Mouse (Mus musculus): Measurements from ENCODE around the gene Dgcr6.

Dgcr6 gene

DNA sequence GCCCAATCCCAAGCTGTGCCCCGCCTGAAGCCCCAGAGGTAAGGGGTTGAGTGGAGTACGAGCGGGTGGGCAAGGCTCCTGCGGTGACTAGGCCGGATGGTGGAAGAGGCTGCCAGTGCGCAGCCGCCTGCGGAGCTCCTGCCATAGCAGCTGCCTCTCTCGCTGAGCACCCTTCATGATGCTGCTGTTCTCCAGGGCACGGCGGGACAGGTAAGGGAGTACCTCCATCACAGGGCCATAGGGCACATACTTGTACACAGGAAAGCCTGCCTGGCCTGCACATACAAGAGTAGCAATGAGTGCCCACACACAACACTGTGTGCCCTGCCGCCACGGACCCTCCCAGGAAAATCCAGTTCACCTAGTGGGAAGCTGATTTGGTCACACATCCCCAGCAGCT, 19.4 kb downstream of the Dgcr6 start:
- no peak for DNase-seq

DNA sequence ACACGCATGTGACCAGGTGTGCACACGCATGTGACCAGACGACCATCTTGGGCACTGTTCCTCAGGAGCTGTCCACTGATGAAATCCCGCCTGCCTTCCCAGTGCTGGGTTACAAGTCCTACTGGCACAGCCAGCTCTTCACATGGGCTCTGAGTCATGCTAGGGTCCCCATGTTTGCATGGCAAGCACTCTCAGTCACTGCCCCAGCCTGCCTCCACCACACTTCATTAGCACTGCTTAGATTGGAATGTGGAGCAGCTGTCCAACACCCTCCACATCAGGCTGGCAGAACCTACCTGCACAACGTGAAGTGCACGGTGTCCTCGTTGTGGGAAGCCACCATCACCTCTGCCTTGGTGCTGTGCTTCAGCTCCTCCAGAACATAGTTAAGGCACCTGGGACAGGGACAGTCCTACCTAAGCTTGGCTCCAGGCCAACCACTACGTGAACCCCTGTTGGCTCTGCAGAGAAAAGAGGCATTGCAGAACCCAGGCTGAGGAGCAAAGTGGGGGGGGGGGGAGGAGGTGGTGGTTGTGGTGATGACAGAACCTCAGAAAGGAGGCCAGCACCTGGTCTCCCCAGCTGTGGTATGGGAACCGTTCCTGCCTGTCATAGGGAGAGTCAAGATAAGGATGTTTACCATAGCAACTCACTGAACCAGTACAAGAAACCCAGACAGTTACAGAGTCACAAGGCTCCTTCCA, 20.8 kb downstream of the Dgcr6 start:
- DNase-seq, result no peak

DNA sequence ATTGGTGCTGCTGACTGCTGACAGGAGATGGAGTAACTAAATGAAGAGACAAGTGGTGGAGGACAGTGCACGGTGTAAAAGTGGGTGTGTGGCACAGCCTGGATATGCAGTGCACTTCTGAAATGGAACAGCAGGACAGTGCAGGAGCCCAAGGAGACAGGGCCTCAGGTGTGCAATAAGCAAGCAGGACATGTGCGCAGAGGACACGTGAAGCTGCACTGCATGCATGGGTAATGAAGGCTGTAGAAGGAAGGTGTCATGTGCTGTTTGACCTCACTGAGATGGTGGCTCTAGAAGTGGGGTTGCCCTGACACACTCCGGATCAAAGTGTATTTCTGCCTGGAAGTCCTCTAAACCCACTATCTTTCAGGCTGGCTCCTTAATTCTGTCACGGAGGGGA, 22.0 kb downstream of the Dgcr6 start:
- DNase-seq, result no peak

DNA sequence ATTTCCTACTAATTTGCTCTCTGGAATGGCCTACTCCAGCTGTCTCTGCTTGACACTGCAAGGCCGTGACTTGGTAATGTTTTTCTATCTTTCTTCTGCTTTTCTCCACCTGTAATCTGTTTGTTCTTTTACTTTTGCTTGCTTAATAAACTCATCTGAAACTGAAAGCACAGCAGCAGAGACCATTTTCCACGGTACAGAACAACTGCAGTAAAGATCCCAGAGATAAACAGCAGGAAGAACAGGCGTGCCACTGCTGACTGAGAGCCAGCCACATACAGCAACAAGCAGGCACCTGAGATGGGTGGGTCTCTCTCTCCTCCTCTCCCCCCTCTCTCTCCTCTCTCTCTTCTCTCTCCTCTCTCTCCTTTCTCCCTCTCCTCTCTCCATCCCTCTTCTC, 22.5 kb downstream of the Dgcr6 start:
- no peak for DNase-seq

DNA sequence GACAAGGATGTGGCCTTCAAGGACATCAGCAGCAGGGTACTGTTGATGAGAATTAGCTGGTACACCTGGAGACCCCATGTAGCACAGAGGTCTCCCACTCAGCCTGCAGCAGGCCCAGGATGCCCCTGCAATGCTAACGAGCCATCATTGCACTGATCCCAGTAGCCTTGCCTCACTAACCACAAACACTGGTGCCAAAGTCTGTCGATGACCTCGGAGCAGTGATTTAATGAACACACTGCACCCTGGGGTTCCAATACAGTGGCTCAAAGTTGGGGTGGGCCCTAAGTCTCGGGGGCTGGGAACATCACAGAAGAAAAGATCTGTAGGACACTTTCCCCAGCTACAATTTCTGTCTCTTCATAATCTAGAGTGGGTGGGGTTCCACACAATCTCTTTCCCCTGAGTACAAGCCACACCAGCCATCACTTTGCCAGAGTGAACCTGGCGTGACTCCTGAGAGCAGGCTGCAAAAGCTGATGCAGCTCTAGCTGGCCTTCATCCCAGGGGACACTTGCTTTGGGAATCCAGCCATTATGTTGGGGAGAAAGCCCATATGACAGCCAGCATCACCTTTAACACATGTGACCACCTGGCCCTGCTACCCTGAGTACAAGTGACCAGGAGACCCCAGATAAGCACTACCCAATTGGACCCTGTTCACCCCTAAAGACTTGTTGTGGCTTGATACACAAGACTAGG, 25.8 kb downstream of the Dgcr6 start:
- DNase-seq, result no peak

DNA sequence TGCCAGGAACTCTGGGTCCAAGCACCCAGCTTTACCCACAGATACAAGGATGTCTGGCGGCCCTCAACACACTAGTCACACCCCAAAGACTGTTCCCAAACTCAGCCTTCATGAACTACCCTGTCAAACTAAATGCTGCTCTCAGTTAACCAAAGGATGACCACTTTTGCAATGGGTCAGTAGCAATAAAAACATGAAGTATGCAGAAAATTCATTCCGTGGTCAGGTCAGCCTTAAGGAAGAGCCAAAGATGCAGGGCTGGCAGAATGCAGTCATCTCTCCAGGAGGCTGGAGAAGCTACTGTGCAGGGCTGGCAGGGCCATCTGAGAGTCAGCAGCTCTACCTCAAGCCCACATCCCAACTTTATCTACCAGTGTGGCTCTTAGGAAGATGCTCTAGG, 26.6 kb downstream of the Dgcr6 start:
- DNase-seq, result no peak

DNA sequence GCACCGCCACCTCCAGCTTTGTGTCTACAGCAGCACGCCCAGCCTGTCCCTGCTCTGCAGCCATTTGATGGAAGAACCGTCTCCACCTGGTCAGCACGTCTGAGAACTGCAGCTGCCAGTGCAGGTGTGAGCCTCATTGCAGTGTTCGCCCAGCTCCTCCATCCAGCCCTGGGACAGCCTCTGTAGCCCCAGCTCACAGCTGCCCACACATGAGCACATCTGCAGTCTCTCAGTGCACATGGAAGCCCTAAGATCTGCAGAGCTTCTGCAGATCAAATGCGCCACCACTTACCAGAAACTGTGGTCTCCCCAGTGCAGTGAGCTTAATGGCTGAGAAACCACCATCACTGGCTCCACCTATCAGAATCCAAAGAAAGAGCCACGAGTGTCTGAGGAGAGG, 27.5 kb downstream of the Dgcr6 start:
- no peak for DNase-seq

DNA sequence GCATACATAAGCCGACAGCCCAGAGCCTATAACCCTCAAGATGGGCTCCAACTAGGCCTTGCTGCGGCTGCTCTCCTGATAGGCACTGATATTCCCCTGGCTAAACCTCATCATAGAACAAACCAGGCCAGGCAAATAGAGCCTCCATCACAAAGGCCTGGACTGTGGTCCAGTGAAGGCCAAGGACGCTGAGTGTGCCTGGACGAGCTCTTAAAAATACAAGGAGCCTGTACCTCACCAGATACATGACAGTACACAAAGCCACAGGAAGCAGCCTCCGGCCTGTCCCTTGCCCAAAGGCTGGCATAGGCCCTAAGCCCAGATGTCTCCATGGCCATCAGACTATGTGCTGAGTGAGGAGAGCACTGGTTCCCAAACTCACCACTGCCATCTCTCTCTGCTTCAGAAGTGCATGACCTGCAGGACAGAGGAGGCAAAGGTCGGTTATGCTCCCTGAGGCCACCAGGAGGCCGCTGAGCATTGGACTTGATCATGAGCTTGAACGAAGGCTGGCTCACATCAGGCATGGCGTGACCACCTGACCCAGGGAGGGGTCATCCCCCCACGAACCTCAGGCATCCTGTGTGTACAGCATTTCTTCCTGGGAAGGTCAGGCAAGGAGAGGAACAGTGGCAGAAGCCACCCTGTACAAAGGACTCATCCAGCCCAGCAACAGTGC, 28.6 kb downstream of the Dgcr6 start:
- DNase-seq, result no peak

DNA sequence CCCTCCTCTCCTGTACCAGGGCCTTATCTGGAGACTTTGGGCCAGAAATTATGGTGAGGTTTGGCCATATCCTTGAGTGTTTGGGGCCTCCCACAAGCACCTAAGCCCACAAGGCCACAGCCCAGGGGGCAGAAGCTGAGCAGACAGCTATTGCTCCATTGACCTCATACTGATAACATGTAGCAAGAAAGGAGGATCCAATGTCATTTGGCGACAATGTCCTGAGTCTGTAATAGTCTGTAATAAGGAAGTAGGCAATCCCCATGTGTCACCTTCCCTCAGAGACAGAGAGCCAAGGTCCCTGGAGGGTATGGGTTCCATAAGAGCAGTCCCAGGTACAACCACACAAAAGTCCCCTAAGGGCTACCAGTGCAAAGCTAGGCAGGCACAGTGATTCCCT, 29.6 kb downstream of the Dgcr6 start:
- no peak for DNase-seq

DNA sequence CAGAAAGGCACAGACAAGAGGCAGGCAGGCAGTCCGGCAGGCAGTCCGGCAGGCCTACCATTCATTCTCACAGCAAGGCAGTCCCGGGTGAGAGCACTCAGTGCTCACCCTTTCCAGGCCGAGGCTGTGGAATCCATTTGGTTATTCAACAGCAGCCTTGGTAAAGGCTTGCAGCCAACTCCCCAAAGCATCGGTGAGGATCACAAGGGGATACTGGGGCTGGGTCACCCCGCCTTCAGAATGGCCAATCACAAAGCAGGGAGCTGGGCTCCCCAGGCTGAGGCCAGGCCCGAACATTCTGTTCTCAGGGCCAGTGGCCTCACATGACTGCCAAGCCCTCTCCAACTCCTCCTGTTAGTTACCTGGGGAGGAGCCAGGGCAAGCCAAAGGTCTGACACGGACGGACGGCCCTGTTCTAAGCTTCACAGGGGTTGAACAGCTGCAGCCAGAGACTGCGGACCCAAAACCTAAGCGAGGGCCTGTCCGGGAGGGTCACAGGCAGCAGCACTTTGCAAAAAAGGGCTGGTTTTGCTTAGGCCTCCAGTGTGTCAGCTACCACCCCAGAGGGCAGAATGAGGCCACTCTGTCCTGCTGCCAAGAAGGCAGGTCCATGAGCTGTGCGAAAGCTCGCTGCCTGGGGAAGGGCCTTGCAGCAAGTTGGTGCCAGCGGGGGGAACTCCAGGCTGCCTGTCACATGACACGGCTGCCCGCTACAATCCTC, 30.7 kb downstream of the Dgcr6 start:
- peak; percentile 52 for DNase-seq

DNA sequence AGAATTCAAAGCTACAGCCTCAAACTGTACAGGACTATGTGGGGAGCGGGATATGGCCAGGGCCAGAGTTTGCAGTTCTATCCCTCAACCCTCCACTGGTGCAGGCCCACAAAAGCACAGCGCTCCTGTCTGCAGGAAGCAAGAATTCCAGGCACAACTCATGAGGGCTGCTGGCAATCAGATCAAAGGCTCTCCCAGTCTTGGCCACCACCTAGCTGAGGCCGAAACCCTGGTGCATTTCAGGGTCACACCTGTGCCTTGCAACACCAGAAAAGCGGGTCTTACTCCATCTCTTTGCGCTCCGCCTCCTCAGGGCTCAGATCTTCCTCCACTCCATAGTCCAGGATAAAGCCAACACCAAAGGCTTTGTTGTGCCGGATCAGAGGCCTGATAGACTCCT, 31.6 kb downstream of the Dgcr6 start:
- DNase-seq, result no peak

DNA sequence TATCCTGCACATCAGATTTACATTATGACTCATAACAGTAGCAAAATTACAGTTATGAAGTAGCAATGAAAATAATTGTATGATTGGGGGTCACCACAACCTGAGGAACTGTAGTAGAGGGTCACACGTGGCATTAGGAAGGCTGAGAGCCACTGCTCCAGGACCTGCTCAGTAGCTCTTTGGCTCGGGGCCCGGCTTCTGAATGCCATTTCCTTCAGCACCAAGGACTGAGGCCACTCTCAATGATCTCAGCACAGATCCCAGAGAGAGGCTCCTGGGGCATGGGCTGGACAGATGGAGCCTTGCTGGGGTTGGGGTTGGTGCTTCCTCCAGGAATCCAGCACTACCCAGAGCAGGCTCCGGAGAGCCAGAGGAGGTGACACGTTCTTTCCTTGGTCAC, 34.4 kb downstream of the Dgcr6 start:
- no peak for DNase-seq

DNA sequence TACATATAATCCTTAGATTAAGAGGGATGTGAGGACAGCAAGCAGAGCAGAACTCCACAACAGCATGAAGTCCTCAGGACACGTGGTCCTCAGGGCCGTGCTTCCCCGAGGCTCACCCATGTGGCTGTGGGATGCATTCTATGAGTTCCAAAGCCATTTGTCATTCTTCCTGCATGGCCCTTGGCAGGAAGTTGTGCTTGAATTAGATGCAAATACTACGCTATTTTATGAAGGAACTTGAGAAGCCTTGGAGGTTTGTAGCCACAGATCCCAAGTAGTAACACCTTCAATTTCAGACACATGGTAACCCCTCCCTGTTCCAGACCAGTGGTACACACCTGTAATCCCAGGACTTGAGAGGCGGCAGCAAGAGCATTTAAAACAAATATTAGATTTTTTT, 43.7 kb downstream of the Dgcr6 start:
- DNase-seq, result no peak

DNA sequence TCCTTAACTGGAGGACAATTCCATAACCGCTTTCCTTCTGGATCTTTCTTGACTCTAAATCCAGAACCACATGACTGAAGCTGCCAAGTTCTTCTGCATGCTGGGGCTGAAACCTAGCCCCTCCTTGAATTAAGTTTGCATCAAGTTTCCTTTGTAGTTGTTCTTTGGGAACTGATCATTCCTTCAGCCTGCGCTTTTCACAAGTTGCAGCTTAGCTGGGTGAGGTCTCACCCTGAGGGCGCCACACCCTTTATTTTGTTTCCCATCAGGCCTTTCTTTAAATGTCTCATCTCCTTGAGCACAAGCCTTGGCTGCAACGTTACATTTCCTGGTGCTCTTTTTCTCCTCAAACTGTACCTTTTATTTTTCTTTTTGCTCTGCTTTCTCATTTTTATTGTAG, 50.2 kb downstream of the Dgcr6 start:
- no peak for DNase-seq

DNA sequence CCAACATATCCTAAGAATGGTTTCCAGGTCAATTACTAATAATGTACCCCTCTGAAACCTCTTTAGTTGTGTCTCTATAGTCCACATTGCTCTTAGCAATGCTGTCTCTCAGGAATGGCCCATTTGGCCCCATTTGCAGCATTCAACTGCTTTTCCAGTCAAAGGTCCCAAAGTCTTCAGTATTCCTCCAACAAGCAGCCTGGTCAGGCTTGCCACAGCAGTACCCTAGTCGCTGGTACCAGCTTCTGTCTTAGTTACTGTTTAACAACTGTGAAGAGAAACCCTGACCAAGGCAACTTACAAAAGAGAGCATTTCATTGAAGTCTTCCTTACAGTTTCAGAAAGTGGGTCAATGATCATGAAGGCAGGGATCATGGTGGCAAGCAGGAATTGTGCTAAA, 50.7 kb downstream of the Dgcr6 start:
- DNase-seq, result no peak

DNA sequence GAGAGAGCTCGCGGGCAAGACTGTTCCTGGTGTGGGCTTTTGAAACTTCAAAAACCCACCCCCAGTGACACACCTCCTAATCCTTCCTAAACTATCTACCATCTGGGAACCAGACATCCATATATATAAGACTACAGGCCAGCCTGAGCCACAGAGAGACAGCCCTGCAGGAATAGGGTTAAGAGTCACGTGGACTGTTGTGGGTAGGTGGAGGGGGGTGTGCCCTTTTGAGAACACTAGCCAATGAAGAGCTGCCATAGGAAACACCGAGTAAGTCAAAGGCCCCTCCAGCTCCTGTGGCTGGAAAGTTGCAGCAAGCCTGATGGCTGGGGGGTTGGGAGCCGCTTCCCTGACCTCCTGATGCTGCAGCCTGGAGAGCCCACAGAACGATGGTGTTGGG, 51.1 kb downstream of the Dgcr6 start:
- no peak for DNase-seq

DNA sequence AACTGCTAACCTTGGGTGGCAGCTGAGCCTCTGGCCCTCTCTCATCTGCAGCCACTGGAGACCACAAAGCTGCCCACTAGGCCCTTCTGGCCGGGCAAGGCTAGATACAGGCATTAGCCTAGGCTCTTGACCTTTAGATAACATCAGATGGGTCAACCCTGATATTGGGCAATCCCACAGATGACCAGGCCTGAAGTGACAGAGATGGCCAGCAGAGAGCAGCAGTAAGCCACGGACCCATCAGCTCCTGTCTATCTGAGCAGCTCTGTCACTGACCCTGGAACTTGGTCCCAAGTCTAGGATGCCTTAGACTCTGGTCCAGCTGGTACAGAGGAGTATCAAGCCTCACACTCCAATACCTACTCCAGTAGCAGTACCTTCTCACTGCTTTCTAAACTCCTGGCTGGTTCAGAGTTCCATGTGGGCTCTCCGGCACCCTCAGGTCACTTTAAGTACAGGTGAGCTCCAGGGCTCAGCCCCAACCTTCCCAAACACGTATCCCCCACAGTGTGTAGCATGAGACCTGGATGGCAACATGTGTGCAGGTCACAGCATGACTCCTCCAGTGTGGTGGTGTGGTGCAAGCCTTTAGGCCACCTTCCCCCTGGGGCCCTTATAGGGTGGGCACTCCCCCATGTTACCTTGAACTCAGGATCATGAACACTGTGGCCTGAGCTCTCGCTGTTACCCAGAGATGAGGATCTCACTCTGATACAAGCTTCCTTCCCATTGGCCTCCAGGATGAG, 55.7 kb downstream of the Dgcr6 start:
- DNase-seq, result peak; percentile 83

DNA sequence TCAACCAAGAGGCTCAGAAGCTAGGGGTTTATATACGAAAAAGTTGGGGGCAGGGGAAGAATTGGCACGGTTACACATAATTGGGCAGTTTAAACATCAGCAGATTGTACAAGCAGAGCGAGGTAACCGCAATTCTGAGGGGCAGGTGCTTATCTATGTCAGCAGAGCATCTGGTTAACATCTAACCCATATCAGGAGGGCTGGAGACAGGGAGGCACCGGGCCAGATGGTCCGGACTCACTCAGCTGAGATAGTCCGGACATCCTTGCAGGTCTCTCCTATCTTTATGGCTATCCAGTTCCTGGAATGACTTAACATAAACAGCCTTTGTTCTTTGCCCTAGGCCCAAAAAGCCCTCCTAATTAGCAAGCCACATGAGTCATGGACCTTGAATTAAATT, 58.4 kb downstream of the Dgcr6 start:
- no peak for DNase-seq

DNA sequence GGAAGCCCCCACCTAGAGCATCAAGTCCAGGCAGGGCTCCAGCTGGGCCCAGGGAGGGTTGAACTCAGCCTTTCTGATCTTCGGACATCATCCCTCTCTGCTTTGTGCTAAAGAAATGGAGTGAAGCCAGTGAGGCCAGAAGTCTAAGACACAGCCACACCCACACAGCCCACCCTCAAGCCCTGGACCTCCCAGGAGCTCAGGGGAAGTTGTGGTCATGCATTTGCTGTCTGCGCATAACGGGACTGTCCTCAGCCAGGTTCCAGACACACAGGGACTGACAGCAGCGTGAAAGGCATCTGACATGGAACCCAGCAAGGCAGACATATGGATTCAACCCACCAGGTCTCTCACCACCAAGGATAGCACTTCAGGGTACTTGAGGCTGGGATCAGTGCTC, 63.8 kb downstream of the Dgcr6 start:
- peak; percentile 2 for DNase-seq

DNA sequence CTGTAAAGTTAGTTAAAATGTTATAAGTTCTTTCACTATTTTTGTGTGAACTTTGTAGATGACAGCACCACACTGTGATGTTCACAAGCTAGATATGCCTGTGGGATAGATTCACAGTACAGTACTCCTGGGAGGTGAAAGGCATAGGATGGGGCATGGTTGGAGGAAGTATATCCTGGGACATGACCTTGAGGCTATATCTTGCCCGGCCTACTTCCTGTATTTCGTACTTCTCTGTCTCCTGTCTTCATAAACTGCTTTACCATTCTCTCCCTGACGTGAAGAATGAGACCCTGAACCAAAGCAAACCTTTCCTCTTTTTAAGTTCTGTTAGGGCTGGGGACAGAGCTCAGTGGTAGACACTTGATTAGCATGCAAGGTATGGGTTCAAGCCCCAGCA, 65.6 kb downstream of the Dgcr6 start:
- DNase-seq, result no peak

DNA sequence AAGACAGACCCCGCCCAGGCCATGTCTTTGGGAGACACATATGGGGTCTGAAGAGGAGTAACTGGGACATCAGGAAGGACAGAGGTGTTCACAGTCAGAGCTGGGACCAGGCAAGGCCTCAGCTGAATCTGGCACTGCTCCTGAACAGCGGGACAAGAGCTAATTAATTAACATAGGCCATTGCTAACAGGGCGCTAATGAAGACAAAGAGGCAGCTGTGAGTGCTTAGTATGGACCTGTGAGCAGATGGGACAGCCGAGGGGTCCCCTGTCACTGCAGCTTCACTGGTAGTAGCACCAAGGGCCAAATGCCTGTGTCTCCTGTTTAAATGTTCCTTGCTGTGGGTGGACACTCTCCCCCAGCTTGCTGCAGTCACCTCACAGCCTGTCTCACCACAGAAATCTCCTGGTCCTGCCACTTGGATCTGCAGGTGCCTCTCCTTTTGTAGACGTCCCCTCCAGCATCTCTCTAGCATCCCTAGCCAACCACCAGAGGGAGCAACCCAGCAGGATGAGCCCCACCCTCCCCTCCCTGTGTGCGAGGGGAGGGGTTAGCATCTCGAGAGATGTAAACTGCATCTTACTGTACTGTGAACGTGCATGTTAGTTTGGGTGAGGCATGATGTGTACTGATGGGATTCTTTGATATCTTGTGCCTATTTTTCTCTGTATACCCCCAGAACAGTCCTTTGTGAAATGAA, 66.5 kb downstream of the Dgcr6 start:
- DNase-seq, result peak; percentile 74

Data from cerebellum, adult 11 months (tissue).